Mouse (Mus musculus): Measurements from ENCODE around the gene Nrk. TPM values are rescaled to one million over a fixed set of nuclear protein-coding genes. Genes with fewer than 3 reads are reported as not detected.

Gene Nrk
- polyA plus RNA-seq, 1 experiment from 2014 or later, result 19.2 TPM

DNA sequence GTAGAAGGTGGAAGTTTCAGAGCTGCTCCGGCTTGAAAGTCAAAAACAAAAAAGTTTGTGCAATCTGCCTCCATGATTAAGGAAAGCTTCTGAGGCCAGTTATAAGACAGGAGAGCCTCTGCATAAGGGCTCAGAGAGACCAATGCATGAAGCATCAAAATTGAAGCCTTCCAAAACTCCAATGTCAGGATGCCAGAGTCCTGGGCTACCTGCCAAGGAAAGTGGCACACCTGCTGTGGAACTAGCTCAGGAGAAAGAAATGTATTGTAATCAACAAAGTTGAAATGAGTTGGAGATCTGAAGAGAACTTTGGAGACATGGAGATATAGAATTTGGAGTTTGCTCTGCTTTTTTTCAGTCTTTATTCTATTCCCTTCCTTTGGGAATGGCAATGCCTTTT is 123.4 kb downstream of the Nrk start:
- DNase-seq (ENCODE audit: low spot score), result no peak
- Histone ChIP-seq H3K4me1 (no peaks in the 10 kb centered on the region), H3K9me3 (no peaks in the 10 kb centered on the region), H3K27me3 (ENCODE audit: insufficient read depth, poor library complexity, severe bottlenecking) (no peaks in the 10 kb centered on the region), H3K27ac (no peak overlapping the region), H3K4me3 (no peak overlapping the region), H3K36me3 (no peaks in the 10 kb centered on the region)
- 82% methylated on average over 1 of the region's 1 CpGs for WGBS

- Histone ChIP-seq H3K27me3 (ENCODE audit: insufficient read depth, poor library complexity, severe bottlenecking) (no peaks in the 10 kb centered on the region), H3K4me3 (no peak overlapping the region), H3K27ac (no peak overlapping the region), H3K36me3 (no peaks in the 10 kb centered on the region), H3K9me3 (no peaks in the 10 kb centered on the region), H3K4me1 (no peaks in the 10 kb centered on the region)
- DNase-seq (ENCODE audit: low spot score), result no peak
- 66% methylated on average over 2 of the region's 2 CpGs for WGBS
Measured at GRCm38 (mm10) chrX:139039314-139039713, 125.1 kb downstream of the Nrk start.

DNA sequence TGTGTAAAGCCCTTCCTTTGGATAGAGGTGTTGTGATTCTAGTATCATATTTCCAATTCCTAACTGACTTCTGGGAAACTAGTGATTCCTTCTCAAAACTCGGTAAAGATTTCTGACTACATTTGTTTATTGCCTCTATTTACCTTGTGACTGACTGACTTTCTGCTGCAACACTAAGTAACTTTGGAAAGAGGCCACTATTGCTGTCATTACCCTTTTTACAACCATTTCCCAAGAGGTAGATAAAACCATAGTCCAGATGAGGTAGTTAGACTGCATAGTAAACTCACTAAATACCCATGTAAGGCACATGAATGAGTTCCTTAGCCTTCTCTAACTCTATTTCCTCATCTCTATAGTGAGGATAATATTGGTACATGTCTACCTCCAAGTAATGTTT is 126.9 kb downstream of the Nrk start:
- H3K9me3 ChIP-seq, result no peaks in the 10 kb centered on the region
- DNase-seq (ENCODE audit: low spot score), result no peak
- H3K36me3 ChIP-seq, result no peaks in the 10 kb centered on the region
- 74% methylated on average over 1 of the region's 1 CpGs for WGBS
- no peaks in the 10 kb centered on the region for H3K27me3 ChIP-seq (ENCODE audit: insufficient read depth, poor library complexity, severe bottlenecking)
- no peak overlapping the region for H3K4me3 ChIP-seq
- no peak overlapping the region for H3K27ac ChIP-seq
- H3K4me1 ChIP-seq, result no peaks in the 10 kb centered on the region

DNA sequence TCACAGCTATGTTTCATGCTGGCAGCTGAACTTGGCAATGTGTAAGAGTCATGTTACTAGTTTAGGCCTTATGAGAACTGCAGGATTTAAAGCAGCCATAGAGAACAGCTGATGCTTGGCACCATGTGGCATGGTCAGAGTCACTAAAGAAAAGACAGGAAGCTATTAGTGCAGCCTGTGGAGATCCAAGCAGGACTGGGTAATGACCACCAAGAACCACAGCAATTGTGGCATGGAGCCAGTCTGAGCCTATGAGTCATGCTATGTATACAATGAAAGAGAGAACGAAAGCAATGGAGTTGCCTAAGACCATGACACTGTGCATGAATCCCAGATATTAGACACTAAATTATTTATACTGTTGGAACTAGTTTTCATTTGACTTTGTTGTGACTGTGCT is 137.7 kb downstream of the Nrk start:
- WGBS, result 76% methylated on average over 1 of the region's 1 CpGs
- no peak for DNase-seq (ENCODE audit: low spot score)
- no peaks in the 10 kb centered on the region for H3K4me1 ChIP-seq

DNA sequence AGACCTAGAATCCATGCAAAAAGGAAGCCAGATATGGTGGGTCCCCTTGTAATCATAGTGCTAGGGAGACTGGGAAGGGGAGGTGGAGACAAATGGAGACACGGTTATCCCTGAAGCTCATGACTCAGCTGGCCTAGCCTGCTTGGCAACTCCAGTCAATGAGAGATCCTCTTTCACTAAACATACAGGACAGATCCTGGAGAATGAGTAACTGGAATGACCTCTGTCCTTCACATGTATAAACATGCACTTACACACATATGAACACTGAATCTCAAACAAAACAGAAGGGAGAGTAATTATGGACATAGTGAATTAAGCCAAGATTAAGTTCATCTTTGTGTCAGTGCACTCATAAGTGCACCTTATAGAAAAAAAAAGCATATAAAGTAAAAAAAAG is 138.9 kb downstream of the Nrk start:
- 69% methylated on average over 1 of the region's 1 CpGs for WGBS
- Histone ChIP-seq H3K9me3 (no peaks in the 10 kb centered on the region), H3K27me3 (ENCODE audit: insufficient read depth, poor library complexity, severe bottlenecking) (no peaks in the 10 kb centered on the region), H3K27ac (no peak overlapping the region), H3K4me3 (no peak overlapping the region), H3K36me3 (no peaks in the 10 kb centered on the region), H3K4me1 (no peaks in the 10 kb centered on the region)
- DNase-seq (ENCODE audit: low spot score), result no peak

More for the DNA sequence above, 137.7 kb downstream of the Nrk start:
- Histone ChIP-seq H3K4me3 (no peak overlapping the region), H3K27me3 (ENCODE audit: insufficient read depth, poor library complexity, severe bottlenecking) (no peaks in the 10 kb centered on the region), H3K9me3 (no peaks in the 10 kb centered on the region), H3K27ac (no peak overlapping the region), H3K36me3 (no peaks in the 10 kb centered on the region)

Other genes starting within 250 kb of the Nrk start
- gene Serpina7, start 170.8 kb downstream of the Nrk start, polyA plus RNA-seq (2016; fragmentation: Nextera tagmentation; extraction: Ambion mirVana), result not detected in 2 replicates
- not detected in 2 replicates for gene 4930513O06Rik, start 171.8 kb downstream of the Nrk start, polyA plus RNA-seq (2016; fragmentation: Nextera tagmentation; extraction: Ambion mirVana)